Mouse (Mus musculus) bone marrow, adult 2 months (tissue): ENCODE results near the gene Car11.

Source experiments
- CTCF ChIP-seq: fragments of 200-500 bp; IDR thresholded peaks from 2 replicates; pipeline ENCODE4 v1.5.1; 2011; ENCODE audit warnings: low read length, control low read depth; ENCODE audit not compliant: control insufficient read depth, insufficient read depth
- POLR2A ChIP-seq: fragments of 200-500 bp; IDR thresholded peaks from 2 replicates; pipeline ENCODE4 v1.6.1; 2011; ENCODE audit warnings: low read depth, mild to moderate bottlenecking, control low read depth, low read length, borderline replicate concordance; ENCODE audit not compliant: control insufficient read depth

- no peak for TF ChIP-seq POLR2A
- no peak for TF ChIP-seq CTCF
These were observed 50.5 kb downstream of the Car11 start for GRCm38 (mm10) chr7:45750162-45750561.
